ENCODE assay signal across 7 mouse cellular contexts in genomic region chrX:74296538-74297448, GRCm38 (mm10). TPM values are rescaled to one million over a fixed set of nuclear protein-coding genes. Genes with fewer than 3 reads are reported as not detected.
DNase-seq lines count a peak whose midpoint lies in the region; ATAC-seq lines count a peak whose summit lies in the region.

Gene Atp6ap1, plus strand, starts transcription at chrX:74297097.

- peak within 1 kb of the TSS; percentile 65 for H3K9ac ChIP-seq in intestine, embryonic 15.5 days

- 0 out of 2 replicates have a peak within 1 kb of the TSS, but pooled peaks have one; percentile 58 for H3K27ac ChIP-seq in intestine, embryonic 15.5 days
- H3K27ac ChIP-seq in midbrain, embryonic 10.5 days (replicated peaks): peak within 1 kb of the TSS; percentile 83

- peak within 1 kb of the TSS; percentile 59 for H3K4me3 ChIP-seq in intestine, embryonic 15.5 days (replicated peaks)
- H3K4me3 ChIP-seq in midbrain, embryonic 10.5 days: peak within 1 kb of the TSS; percentile 70

- no peaks in the 10 kb centered on the region for H3K27me3 ChIP-seq in intestine, embryonic 15.5 days (replicated peaks)
- H3K27me3 ChIP-seq in midbrain, embryonic 10.5 days (ENCODE audit: low read depth, poor library complexity, severe bottlenecking): no peaks in the 10 kb centered on the region

- peak; percentile 82 to 83 for DNase-seq in adrenal gland, adult 18-20 months (ENCODE audit: low spot score in 2 of 2)
- peak; percentile 94 for DNase-seq in embryo, embryonic 11 days
- peak; percentile 93 for DNase-seq in gastrocnemius, postnatal 25 days
- DNase-seq in left cerebral cortex, postnatal 25 days (ENCODE audit: low spot score in 2 of 2): peak; percentile 90 to 97
- peak; percentile 89 for DNase-seq in midbrain, embryonic 10.5 days (ENCODE audit: low spot score)
- DNase-seq in right cerebral cortex, postnatal 4 days: peak; percentile 86

- peak; percentile 100 for ATAC-seq in intestine, embryonic 15.5 days

- peak within 1 kb of the TSS; percentile 62 for H3K4me2 ChIP-seq in intestine, embryonic 15.5 days (replicated peaks)

- no peaks in the 10 kb centered on the region for H3K4me1 ChIP-seq in intestine, embryonic 15.5 days (replicated peaks)
- peaks cover 5% of the 10 kb centered on the region for H3K4me1 ChIP-seq in midbrain, embryonic 10.5 days

- WGBS in intestine, embryonic 15.5 days: 18% methylated on average over 37 of the region's 37 CpGs
- 18% methylated on average over 37 of the region's 37 CpGs for WGBS in midbrain, embryonic 10.5 days

- no peaks in the 10 kb centered on the region; the same call in 1 of the 2 replicates for H3K36me3 ChIP-seq in intestine, embryonic 15.5 days
- H3K36me3 ChIP-seq in midbrain, embryonic 10.5 days: peaks cover 32% of the 10 kb centered on the region

- intact Hi-C loops in left cerebral cortex, postnatal 25 days (cut with DNase I): loop anchor here (2.0 kb wide), 1 partner anchor 14 kb away; the partner anchor contains the start of gene Dnase1l1

- H3K9me3 ChIP-seq in intestine, embryonic 15.5 days: no peaks in the 10 kb centered on the region
- H3K9me3 ChIP-seq in midbrain, embryonic 10.5 days (replicated peaks): no peaks in the 10 kb centered on the region

RNA-seq across cellular contexts. Expression of gene Atp6ap1, which starts in this region (rescaled TPM):
- total RNA-seq in adrenal gland, adult 18-20 months (2021): 100 to 1,000 TPM; 206 to 258 TPM
- 10 to 100 TPM; 70.9 to 94.0 TPM for total RNA-seq in gastrocnemius, postnatal 25 days (2021)
- 120 and 126 TPM in 2 replicates for polyA plus RNA-seq in intestine, embryonic 15.5 days (2015; fragmentation: Nextera tagmentation; extraction: Ambion mirVana)
- total RNA-seq in left cerebral cortex, postnatal 25 days (2021): 100 to 1,000 TPM; 360 to 380 TPM
- polyA plus RNA-seq in midbrain, embryonic 10.5 days (2016; fragmentation: Nextera tagmentation; extraction: Ambion mirVana): 89.8 and 111 TPM in 2 replicates

Comparison
In these comparisons a context has a peak if more than half of its experiments do, and no peak if none do; other contexts are left out.
1. Peak in every context shown above with its lines: DNase-seq, ATAC-seq, H3K4me3 ChIP-seq and H3K27ac ChIP-seq.